Mouse (Mus musculus) cerebellum, adult 2 months (tissue): Measurements from ENCODE around the gene Top2a.

ENCODE experiments used
- CTCF ChIP-seq: fragments of 200-500 bp; IDR thresholded peaks from 2 replicates; pipeline ENCODE4 v1.5.1; 2011; ENCODE audit warnings: low read depth, mild to moderate bottlenecking, control low read depth, low read length, moderate library complexity, borderline replicate concordance; ENCODE audit not compliant: insufficient read depth
- POLR2A ChIP-seq: fragments of 200-500 bp; IDR thresholded peaks from 2 replicates; pipeline ENCODE4 v1.6.1; 2011; ENCODE audit warnings: low read length, control low read depth, borderline replicate concordance; ENCODE audit not compliant: insufficient read depth

DNA sequence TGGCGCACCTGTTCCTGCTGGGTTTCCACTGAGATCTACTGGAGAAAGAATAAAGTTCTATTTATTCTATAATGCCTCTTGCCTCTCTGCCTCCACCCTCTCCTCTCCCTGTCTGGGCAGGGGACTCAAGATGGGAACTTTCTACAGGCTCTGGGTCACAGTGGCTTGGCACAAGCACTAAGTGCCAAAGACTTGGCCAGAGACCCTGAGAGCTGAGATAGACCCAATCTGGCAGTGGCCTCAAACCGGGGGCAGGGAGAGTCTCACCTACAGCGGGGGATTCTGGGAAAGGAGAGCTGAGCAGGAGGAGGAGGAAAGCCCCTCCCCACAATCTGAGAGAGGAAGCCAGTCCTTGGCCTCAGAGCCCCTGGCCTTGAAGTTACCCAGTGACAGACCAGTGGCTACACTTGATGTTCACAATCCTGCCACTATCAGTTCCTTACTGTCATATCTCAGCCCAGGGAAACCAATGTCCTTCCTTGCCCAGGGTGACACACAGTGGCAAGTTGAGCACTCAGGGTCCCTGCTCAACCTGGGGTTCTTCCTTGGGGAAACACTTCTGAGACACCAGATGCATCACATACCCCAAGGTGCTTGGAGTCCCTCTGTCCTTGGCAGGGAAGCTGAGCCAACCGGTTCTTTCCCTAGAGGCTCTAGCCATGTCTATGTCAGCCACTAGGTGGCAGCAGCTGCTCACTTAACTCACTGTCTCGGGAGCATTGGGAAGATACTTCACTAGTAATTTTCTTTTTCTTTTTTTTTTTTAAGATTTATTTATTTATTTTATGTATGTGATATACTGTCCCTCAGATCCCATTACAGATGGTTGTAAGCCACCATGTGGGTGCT lies 48.9 kb downstream of the Top2a start:
- TF ChIP-seq CTCF, result peak; percentile 81
- TF ChIP-seq POLR2A, result no peak
